Mouse (Mus musculus) olfactory bulb, adult 2 months (tissue): ENCODE results near the gene Rsu1. TPM values are rescaled to one million over a fixed set of nuclear protein-coding genes. Genes with fewer than 3 reads are reported as not detected.

ENCODE experiments used
- H3K27ac ChIP-seq: fragments of 200-500 bp; 2 replicates; pipeline ENCODE4 v1.5.1; 2012; ENCODE audit warnings: low read depth, low read length; ENCODE audit not compliant: insufficient read depth
- H3K4me1 ChIP-seq: fragments of 200-500 bp; 2 replicates; pipeline ENCODE4 v1.6.1; 2012; ENCODE audit warnings: low read length; ENCODE audit not compliant: control insufficient read depth, insufficient read depth
- H3K4me3 ChIP-seq: fragments of 200-500 bp; 2 replicates; pipeline ENCODE4 v1.5.1; 2012; ENCODE audit warnings: mild to moderate bottlenecking, low read depth, low read length, moderate library complexity; ENCODE audit not compliant: insufficient read depth
- CTCF ChIP-seq: fragments of 200-500 bp; IDR thresholded peaks from 2 replicates; pipeline ENCODE4 v1.5.1; 2012; ENCODE audit warnings: low read depth, mild to moderate bottlenecking, low read length, moderate library complexity; ENCODE audit not compliant: insufficient read depth
- POLR2A ChIP-seq: fragments of 200-500 bp; IDR thresholded peaks from 2 replicates; pipeline ENCODE4 v1.6.1; 2012; ENCODE audit warnings: mild to moderate bottlenecking, low read depth, low read length, moderate library complexity; ENCODE audit not compliant: insufficient read depth
- WGBS: fragments of 180-500 bp; shearing (Covaris S2); methylation state at CpG from one replicate; pipeline ENCODE4 v1.1.7; 2018; 5-methylcytosine and 5-hydroxymethylcytosine counted together
- polyA plus RNA-seq: library from polyadenylated mRNA; stranded (reverse); fragments of >200 nt; gene quantifications from 2 replicates; pipeline ENCODE4 v1.2.4, GENCODE M21; 2012; ENCODE audit warnings: low replicate concordance; ENCODE audit not compliant: missing spikeins, insufficient read depth, insufficient read length

Rsu1 gene
- polyA plus RNA-seq, 1 experiment, result not detected

DNA sequence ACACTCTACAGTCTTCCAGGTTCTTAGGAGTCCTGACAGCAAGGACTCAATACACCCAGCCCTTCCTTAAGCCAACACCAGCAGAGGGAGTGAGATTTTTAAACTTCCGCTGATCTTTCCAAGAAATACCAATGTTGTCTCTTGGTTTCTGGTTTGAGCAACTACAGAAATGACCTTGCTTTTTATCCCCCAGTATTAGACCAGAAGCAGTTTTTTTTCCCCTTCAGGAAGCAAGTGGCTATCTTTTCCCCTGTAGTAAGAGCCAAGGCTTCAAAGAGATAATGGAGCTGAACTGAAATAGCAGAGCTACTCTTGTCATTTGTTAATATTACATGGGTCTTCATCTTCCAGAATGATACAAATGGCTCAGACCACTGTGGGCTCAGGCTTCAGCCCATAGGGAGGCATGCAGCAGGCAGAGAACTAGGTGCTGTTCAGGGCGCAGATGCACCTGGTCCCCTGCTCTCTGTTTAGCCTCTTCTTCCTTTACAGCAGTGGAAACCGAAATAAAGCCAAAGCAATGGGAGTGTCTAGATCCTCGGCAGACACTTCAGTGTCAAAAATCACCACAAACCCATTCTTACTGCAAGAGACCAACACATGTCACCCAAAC is 2.4 kb downstream of the Rsu1 start:
- TF ChIP-seq POLR2A (no peak), CTCF (no peak)
- Histone ChIP-seq H3K4me1 (peaks cover 8% of the 10 kb centered on the region), H3K27ac (no peak overlapping the region), H3K4me3 (no peak overlapping the region)
- 97% methylated on average over 4 of the region's 4 CpGs for WGBS

- 44% methylated on average over 4 of the region's 4 CpGs for WGBS
- TF ChIP-seq POLR2A (no peak), CTCF (no peak)
- Histone ChIP-seq H3K4me1 (peaks cover 3% of the 10 kb centered on the region), H3K4me3 (no peak overlapping the region), H3K27ac (no peak overlapping the region)
Observed at GRCm38 (mm10) chr2:13264875-13265274, 6.3 kb downstream of the Rsu1 start.

- peaks cover 3% of the 10 kb centered on the region for H3K4me1 ChIP-seq
- 75% methylated on average over 4 of the region's 4 CpGs for WGBS
- H3K4me3 ChIP-seq, result no peak overlapping the region
- H3K27ac ChIP-seq, result no peak overlapping the region
- TF ChIP-seq POLR2A (no peak), CTCF (no peak)
Observed at GRCm38 (mm10) chr2:13263150-13263549, 8.1 kb downstream of the Rsu1 start.

DNA sequence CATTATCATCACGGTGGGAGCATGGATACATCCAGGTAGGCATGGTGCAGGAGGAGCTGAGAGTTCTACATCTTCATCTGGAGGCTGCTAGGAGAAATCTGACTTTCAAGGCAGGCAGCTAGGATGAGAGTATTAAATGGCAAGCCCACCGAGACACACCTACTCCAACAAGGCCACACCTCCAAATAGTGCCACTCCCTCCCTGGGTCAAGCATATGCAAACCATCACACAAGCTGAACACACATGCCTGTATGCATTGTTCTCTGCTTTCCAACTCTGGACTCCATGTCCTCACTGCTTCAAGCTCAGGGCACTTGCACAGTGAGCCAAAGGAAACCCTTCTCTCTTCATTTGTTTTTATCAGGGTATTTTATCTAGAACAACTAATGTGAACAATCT is 12.6 kb downstream of the Rsu1 start:
- no peak overlapping the region for H3K27ac ChIP-seq
- no peaks in the 10 kb centered on the region for H3K4me1 ChIP-seq
- 90% methylated on average over 2 of the region's 2 CpGs for WGBS
- TF ChIP-seq POLR2A (no peak), CTCF (no peak)
- no peak overlapping the region for H3K4me3 ChIP-seq

GRCm38 (mm10) chr2:13240711-13241110 is 30.5 kb downstream of the Rsu1 start:
- WGBS, result 73% methylated on average over 9 of the region's 9 CpGs
- TF ChIP-seq CTCF (no peak), POLR2A (no peak)
- peaks cover under 1% of the 10 kb centered on the region for H3K4me1 ChIP-seq
- no peak overlapping the region for H3K27ac ChIP-seq
- no peak overlapping the region for H3K4me3 ChIP-seq

DNA sequence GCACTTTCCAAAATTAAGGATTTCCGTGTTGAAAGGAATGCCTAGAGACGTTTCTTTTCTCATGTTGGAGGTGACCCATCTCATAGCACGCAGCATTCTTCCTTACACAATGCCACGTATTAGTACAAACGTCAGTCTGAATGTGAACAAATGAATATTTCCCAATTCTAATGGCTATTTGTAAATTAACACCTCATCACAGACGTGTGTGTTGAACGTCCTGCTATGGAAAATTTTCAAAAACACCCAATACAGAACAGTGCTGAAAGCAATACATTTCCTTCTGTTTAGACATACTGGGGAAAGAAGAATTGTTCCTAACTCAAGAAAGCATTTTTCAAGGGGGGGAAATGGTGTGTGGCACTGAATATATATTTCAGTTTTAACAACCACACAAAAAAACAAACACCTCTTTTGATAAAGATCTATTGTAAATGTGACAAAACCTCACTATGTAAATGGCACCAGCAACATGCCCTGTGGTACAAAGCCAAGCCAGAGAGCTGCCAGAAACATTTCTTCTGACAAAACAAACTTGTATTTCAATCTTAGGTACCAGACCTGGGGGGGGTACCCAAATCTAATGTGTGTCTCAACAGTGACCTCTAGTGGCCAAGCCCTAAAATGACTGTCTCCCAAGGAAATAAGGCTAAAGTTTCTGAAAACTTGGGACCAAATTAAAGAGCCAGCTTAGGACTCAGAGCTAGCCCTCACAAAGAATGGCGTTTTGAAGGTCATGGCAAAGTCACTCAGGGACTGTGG is 33.9 kb downstream of the Rsu1 start:
- WGBS, result 71% methylated on average over 8 of the region's 8 CpGs
- no peak overlapping the region for H3K4me3 ChIP-seq
- H3K4me1 ChIP-seq, result peaks cover 3% of the 10 kb centered on the region
- TF ChIP-seq POLR2A (no peak), CTCF (no peak)
- no peak overlapping the region for H3K27ac ChIP-seq

DNA sequence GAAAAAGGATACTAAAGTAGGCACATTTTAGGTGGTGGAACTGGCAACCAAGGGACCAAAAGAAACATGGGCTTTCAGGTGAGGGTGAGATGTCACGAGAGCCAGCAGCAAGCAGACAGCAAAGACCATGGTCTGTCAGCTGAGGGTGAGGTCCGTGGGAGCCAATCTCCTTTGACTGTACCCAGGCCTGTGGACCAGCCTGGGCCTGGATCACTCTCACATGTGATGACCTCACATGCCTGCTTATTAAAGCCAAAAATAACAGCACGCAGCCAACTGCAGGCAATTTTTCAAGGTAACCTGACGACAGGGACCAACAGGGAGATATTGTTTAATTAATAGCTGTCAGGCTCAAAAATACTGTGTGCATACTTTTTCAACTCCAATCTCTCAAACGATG is 35.5 kb downstream of the Rsu1 start:
- Histone ChIP-seq H3K4me1 (peaks cover 3% of the 10 kb centered on the region), H3K4me3 (no peak overlapping the region), H3K27ac (no peak overlapping the region)
- WGBS, result 58% methylated on average over 5 of the region's 5 CpGs
- TF ChIP-seq CTCF, result no peak
- no peak for TF ChIP-seq POLR2A

DNA sequence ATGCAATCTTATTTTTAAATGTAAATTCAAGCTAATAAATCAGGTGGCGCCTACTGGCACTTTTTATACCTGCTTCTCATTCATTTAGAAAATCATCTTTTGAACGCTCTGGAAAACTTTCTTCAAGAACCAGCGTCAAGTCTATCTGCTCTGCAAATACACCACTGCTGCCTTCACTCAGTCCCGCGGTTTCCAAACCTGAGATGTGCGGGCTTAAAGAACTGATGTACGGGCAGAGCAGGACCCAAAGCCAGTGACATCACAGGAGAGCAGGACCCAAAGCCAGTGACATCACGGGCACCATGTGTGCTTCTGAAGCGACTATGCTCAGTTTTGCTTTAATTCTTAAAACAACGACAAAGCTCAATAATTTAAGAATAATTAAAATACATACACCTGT is 36.4 kb downstream of the Rsu1 start:
- Histone ChIP-seq H3K27ac (no peak overlapping the region), H3K4me1 (peaks cover 3% of the 10 kb centered on the region), H3K4me3 (no peak overlapping the region)
- 95% methylated on average over 10 of the region's 10 CpGs for WGBS
- TF ChIP-seq POLR2A (no peak), CTCF (no peak)

- TF ChIP-seq CTCF (no peak), POLR2A (no peak)
- no peak overlapping the region for H3K27ac ChIP-seq
- H3K4me3 ChIP-seq, result no peak overlapping the region
- H3K4me1 ChIP-seq, result peaks cover 3% of the 10 kb centered on the region
- 71% methylated on average over 7 of the region's 7 CpGs for WGBS
Observed at GRCm38 (mm10) chr2:13233902-13234301, 37.3 kb downstream of the Rsu1 start.
